Mouse (Mus musculus) cerebellum, postnatal 10 days (tissue): Measurements from ENCODE around the gene Catip.

Source experiments
- DNase-seq, 2 experiments: peaks; one replicate each; pipeline ENCODE4 v3.0.0; 2021; ENCODE audit warnings: mixed read lengths in 2 of 2

The Catip gene

DNA sequence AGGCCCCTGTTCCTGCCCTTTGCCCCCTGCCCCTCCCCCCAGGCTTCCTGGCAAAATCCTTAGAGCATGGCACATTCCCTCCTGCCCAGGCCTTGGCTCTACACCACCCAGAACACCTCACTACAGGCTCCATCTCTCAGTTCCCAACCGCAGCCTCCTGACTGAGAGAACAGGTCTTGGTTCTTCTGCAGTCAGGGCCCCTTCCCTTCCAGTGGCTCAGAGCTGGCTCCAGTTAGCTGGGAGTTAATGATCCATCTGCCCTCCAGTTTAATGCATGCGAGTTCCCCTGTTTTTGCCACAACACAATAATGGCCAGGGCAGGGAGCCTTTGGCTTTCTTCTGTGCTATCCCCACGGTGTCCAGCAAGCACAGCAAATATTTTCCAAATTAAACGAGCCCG, 18.7 kb upstream of the Catip start:
- peak; percentile 43 to 54 for DNase-seq

DNA sequence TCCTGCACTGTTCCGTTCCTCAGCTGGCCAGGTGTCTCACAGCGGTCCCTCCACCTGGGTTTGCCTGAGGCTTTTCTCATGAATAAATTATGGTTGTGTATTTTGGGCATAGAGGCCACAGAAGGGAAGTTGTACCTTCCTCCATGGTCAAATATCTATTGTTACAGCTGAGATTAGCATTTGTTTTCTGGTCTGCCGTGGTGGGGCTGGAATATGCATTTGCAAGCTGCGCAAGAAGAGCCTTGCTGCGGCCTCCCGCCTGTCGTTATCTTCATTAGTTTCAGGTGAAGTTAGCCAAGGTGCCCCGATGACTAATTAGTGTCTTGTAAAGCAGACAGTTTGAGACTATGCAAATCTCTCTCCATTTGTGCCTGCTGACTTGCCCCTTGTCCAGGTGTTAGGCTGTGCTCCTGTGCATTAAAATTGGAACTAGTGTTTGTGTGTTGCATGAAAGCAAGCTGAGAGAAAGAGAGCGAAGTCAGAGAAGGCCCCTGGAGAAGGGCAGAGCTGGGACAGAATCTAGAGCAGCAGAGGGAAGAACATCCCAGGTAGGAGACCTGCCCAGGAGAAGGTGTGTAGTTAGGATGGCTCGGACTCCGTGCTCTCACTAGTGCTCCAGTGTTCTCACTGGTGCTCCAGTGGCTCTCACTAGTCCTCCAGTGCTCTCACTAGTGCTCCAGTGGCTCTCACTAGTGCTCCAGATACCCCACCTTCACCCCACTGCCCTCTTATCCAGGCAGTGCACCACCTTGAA, 17.6 kb upstream of the Catip start:
- DNase-seq: no peak

DNA sequence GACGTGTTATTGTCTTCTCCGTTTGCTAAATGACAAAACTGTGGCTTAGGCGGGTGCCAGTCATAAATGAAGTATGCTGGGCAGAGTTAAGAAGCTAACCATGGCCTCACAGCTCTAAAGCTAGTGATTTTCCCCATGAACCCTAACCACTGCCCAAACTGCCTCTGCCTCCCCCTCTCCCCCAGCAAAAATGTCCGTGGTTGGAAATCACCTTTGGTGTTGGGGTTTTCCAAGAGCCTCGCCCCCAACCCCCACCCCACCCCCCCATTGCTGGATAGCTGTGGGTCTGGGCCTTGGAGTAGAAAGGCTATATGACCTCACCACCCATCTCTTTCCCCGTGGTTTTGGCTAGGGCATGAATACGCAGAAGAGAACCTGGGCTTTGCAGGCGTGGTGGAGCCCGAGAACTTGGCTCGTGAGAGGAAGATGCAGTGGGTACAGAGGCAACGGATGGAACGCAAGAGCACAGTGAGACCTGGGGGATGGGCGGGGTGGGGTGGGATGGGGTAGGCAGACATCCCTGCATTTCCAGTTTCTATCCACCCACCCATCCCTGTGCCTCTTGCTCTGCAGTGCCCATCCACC, 10.6 kb upstream of the Catip start:
- no peak for DNase-seq

DNA sequence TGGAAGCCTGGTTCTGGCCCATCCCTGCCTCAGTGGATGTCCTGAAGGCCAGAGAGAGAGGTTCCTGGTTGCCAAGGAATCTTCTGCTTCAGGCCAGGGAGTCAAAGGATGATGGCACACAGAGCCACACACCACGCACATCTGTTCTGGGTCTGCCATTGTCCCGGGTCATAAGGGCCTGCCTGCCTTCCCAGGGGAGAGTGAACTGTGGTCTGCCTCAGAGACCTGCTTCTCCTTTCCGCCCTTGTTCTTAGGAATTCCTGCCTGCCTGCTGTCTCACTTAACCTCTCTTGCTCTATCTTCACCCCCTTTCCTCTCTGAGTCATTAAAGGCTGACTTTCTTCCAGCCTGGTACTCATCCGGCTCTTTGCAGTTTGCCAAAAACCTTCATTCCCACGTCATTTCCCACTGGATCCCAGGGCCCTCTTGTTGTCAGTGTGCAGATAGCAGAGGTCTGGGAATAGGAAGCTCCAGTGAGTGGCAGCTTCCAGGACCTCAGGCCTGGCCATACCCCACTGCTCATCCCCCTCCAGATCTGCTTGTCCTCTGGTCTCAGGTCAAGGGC, 9.3 kb upstream of the Catip start:
- no peak for DNase-seq

DNA sequence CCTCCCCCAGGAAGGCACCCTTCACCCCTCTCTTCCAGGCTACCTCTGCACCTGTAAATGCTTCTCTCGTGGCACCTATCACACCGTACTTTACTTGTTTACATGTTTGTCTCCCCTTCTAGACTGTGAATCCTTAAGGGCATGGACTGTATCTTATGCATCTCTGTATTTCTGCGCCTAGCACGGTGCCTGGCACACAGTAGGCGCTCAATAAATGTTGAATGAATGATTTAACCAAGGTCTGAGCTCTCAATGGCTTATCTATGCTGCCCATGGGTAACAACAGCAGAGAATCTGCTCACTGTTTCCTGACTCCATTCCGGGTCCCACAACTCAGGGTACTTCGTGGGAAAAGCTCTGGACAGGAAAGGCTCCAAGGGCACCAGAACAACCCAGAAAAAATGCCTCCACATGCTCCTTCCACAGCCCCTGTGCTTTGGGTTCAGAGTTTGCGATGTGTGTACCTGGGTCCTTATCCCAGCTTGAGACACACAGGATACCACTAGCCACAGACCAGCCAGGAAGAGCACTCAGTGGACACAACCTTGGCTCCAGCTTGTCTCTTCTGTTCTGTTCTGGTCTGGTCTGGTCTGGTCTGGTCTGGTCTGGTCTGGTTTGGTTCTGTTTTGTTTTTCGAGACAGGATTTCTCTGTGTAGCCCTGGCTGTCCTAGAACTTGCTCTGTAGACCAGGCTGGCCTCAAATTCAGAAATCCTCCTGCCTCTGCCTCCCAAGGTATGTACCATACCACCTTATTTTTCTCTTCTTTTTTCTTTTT, 8.3 kb upstream of the Catip start:
- DNase-seq: no peak

DNA sequence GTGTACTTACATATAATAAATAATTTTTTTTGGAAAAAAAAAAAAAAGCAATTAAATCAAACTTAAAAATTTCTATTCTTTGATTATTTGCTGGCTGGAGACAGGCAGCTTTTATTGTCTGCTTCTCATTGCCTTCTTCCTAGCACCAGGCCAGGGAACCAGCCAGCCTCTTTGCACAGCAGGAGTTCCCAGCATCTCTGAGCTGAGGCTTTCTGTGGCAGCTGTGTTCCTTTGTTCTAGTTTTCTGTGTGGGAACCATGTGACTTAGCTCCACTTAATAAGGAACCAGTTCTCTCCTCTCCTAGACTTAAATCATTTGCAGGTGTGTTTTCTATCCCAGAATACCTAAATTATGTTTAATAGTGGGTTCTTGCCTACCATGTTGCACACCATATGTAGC, 4.4 kb upstream of the Catip start:
- peak in 1 of 2 experiments; percentile 34 for DNase-seq

DNA sequence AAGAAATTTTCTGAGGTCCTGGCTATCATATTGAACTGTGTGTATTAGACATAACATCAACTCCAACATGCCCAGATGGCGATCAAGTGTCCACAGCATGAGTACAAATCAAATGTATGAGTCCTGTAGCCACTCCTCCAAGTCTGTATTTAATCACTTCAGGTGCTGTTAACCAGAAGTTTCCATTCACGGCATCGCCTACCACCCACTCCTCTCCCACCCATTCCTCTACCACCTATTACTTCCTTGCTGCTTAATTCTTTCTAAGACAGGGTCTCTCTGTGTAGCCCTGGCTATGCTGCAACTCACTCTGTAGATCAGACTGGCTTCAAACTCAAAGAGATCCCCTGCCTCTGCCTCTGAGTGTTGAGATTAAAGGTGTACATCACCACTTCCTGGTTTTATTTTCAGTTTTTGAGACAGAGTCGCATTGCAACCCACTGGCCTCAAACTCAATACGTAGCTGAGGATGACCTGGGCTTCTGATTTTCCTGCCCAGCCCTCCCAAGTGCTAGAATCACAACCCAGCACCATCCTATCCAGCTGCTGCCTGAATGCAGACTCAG, 1.9 kb upstream of the Catip start:
- no peak for DNase-seq

DNA sequence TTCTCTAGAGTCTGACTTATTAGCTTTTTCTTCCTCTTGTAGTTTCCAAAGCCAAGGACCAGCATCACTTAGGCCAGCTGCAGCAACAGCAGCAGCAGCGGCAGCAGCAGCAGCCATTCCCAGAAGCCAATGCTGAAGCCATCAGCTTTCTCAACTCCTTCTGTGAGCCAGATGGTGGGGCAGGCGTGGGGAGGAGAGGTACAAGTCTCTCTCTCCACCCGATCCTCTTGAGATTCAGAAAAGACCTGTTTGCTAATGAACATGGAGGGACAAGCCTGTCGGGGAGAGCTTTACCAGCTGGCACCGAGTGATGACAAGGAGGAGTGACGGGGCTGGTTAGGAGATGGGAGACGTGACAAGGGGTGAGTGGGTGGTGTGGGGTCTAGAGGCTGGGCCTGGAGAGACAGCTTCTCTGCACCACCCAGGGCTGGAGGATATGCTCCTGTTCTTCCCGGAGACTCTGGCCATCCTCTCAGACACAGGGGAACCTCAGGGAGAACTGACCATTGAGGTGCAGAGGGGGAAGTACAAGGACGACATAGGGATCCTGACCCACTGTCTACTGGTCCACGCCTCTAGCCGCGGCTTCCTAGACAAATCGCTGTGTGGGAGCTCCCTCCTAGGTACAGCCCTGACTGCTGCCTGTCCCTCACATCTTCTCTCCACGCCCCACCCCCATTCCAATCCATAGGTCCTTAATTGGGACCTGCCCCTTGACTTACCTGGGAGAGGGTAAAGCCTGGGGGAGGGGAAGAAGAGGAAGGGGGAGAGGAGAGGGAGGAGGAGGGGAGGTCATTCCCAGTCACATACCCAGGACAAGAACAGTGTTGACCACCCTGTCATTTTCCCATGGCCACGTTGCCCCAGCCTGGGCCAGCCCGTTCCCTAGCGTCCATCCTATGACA, 669 bp downstream of the Catip start:
- peak in 1 of 2 experiments; percentile 22 for DNase-seq

DNA sequence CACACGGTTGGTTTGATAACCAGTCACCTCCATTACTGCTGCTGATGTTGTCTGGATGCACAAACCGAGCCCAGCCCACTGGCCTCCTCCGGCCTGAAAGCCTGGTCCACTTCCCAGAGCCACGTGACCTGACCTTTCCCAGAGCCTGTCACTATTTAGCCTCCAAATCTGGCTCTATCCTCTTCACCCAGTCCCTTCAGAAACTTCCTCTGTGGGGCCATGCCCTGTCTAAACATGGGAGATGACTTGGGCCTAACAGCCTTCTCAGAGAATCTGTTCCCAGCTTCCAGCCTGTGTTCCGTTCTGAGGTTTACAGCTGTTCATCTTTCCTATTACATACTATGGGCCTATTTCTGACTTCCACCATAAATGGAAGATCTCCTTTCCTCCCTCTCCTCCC, 1.5 kb downstream of the Catip start:
- no peak for DNase-seq

DNA sequence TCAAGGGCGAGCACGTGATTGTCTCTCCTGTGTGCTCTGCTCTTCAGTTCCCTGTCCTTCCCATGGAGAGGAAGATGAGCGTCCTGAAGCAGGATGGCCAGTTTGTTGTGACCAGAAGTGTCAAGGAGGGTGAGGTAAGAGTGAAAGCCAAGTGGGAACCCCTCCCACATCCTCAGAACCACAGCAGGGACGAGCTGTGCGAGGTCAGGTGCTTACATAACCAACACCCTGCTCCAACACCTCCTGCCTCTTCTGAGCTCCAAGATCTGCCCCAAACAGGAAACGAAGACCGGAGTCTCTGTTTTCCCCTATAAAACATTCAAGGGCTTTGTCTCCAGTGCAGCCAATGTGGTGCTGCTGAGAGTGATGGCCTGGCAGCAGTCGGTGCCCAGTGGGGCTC, 2.4 kb downstream of the Catip start:
- DNase-seq: no peak

DNA sequence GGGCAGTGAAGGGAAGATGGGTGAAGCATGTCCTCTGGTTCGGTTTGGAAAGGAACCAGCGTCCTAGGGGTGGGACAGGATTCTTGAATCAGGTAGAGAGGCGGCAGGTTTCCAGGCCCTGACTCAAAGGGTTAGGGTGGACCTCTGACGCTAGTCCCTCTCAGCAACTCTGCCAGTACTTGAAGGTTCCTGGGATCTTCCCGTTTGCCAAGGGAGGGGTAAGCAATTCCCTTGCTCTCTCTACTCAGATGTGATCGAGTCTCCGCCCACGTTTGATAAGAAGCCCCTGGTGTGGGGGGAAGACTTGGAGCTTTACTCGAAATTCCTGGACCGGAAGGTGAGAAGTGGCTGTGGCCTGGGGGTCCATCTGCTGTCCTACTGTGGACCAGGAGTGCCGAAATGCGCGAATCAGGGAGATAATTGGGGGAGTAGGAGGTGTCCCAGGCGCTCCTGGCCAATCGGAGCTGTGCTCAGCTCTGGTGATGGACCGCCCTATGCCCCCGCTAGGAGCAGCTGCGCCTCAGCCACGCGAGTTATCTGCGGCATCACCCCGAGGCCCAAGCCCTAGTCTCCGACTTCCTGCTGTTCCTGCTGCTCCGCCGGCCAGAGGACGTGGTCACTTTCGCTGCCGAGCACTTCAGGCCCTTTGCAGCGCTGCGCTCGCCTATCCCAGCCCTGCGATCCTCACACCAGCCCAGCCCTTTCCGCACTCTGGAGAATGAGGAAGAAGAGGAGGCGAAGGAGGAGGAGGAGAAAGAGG, 6.2 kb downstream of the Catip start:
- peak; percentile 55 to 64 for DNase-seq

DNA sequence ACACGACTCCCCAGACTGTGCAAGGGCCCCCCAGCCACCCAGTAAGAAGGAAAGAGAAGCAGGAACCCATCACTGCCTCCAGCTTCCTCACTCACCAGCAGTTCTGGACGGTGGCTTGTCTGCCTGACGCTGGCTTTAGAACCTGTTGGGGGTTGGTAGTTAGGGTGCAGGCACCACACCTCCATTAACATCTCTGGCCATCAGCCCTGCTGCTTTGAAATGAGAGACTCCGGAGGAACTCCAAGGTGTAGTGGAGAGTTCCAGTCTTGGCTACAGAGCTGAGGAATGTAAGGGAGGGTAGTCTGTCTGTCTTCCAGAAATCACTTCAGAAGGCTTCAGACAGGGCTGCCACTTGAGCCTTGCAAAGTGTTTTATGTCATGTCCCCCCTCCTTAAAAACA, 8.1 kb downstream of the Catip start:
- DNase-seq: no peak

DNA sequence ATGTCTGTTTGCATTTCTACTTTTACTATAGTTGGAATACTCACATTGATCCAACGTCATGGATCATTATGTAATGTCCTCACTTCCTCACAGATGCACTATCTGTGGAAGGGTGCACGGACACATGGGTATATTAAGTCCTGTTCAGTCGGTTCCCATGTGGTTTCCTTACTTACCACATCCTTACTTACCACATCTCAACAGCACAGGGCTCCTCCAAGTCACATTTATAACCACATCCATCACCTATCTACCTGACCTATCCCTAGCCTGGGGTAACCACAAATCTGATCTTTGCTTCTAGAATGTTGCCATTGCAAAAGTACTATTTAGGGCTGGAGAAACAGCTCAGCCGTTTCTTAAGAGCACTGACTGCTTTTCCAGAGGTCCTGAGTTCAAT, 11.5 kb downstream of the Catip start:
- DNase-seq: no peak

DNA sequence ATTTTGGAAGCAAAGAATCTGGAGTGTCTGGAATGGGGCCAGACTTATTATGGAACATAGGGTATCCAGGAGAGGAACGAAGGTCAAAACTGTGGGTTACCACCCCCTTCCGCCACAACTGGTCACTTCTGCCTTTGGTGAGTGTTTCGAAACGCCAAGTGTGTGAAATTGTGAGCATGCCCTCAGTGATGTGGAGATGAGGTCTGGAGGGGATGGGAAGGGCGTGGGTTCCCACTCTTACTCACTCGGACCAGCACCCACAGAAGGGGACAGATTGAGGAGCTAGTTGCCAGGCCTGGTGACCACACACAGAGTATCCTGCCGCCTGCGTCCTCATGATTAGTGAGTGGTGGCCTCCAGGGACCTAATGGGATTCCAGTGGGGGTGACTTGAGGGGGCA, 13.1 kb downstream of the Catip start, which contains the start of gene Slc11a1:
TSS of gene Slc11a1 (plus strand) at position 216 of the 400 bp plus-strand sequence.
- DNase-seq: no peak

DNA sequence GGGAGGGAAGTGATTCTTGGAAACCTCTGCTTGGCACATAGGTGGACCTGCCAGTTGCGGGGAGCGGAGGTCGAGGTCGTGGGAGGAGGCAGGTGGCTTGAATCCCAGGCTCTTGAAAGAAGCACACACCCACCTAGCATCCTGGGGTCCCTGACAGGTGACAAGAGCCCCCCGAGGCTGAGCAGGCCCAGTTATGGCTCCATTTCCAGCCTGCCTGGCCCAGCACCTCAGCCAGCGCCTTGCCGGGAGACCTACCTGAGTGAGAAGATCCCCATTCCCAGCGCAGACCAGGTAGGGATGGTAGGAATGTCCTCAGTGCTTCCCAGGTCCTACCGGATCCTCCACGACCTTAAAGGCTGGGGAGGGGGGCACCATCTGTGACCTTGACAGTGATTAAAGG, 13.7 kb downstream of the Catip start:
- DNase-seq: no peak

DNA sequence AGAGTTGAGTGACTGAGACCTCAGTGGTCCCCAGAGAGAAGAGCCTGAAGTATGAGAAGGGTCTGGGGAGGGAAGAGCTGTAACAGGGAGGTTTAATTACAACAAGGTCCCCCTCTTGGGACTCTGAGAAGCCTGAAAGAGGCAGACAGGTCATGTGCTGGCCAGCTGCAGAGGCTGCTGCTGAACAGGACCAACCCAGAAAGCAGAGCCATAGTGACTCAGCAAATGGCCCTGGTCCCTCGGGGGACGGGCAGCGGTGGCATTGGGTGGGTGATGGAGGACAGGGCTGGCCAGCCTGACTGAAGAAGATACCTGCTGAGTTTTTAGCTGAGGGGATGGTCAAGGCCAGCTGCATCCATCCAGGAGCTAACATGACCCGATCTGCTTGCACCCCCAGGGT, 14.5 kb downstream of the Catip start:
- no peak for DNase-seq

DNA sequence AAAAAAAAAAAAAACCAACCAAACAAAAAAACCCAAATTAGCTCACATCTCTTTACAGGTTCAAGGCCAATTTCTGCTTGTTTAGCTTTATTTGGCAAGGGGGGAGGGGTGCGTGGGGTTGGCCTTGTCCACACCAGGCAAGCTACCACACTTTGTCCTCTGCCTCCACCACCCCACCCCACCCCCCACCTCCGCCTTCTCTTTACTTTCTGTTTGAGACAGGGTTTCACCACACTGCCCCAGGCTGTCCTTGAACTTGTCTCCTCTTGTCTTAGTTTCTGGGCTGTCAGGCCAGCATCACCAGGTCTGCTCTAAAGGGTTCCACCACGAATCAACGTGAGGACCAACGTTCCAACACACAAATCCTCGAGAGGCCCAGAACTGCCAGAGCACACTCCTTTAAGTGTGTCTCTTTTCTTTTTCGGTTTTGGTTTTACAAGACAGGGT, 17.2 kb downstream of the Catip start:
- no peak for DNase-seq

DNA sequence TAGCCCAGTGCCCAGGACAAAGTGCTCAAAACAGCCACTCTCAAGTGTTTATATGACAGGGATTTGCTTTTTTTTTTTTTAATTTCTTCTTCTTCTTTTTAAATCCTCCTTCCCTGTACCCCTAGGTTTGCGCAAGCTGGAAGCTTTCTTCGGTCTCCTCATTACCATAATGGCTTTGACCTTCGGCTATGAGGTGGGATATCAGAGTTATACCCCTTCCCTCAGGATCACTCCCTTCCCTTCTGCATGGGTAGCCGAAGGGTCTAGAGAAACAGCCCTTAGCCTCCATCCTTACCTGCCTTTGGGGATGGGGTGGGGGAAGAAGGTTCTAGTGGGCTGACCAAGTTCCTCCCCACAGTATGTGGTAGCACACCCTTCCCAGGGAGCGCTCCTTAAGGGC, 18.6 kb downstream of the Catip start:
- no peak for DNase-seq

DNA sequence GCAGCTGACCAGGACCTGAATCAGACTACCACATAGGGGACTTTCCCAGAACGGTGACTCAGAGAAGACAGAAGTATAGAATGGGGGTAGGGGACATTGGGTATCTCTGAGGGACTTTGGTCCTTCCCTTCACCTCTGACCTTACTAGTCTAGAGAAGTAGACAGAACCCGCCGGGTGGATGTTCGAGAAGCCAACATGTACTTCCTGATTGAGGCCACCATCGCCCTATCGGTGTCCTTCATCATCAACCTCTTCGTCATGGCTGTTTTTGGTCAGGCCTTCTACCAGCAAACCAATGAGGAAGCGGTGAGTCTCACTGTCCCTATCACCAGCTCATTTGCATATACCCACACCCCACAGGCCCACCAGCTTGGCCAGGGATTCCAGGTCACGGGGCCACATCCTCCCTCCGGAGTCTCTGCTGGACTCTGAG, 19.7 kb downstream of the Catip start:
- DNase-seq: no peak

DNA sequence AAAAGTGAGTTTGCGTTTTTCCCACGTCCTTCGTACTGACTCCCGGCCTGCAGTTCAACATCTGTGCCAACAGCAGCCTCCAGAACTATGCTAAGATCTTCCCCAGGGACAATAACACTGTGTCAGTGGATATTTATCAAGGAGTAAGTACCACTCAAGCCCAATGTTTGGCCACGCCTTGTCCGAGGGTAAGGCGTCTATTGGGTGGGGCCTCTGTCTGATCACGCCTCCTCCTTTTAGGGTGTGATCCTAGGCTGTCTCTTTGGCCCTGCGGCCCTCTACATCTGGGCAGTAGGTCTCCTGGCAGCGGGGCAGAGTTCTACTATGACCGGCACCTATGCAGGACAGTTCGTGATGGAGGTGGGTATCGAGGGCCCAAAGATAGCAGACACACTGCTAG, 21.5 kb downstream of the Catip start:
- DNase-seq: no peak

DNA sequence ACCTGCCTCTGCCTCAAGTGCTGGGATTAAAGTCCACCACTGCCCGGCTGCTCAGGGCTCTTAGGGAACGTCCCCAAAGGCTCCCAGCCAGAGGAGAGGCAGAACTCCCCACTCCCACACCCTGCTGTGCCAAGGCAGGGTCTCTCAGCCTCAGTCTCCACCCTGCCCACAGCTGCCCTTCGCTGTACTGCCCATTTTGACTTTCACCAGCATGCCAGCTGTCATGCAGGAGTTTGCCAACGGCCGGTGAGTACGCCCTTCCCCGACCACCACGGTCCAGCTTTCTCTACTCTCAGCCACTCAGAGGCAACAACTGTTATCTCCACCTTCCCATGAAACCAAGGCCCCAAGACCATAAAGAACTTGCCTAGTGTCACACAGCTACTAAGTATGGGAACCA, 22.6 kb downstream of the Catip start:
- no peak for DNase-seq
